In genomic region chr13:39928573-39928972, GRCm38 (mm10) we compare ENCODE assay signal across 18 mouse cellular contexts.
"Had no signal": no experiment of that assay in that cellular context is flagged by ENCODE, and none has a peak within 500 bp of the region (broad histone marks: within the 10 kb centered on the region; RNA-seq: fewer than 3 reads in every experiment).

No protein-coding gene starts in this region.

- H3K27ac ChIP-seq: lung, embryonic 15.5 days; macrophage; midbrain, embryonic 13.5 days; midbrain, embryonic 15.5 days; neural tube, embryonic 12.5 days; stomach, embryonic 15.5 days; stomach, postnatal 0 days had no signal

- H3K9ac ChIP-seq: liver, postnatal 0 days; lung, embryonic 15.5 days; midbrain, embryonic 13.5 days; midbrain, embryonic 15.5 days; neural tube, embryonic 12.5 days; stomach, embryonic 15.5 days had no signal

- H3K4me1 ChIP-seq: lung, embryonic 15.5 days; megakaryocyte, embryonic 14.5 days; midbrain, embryonic 13.5 days; midbrain, embryonic 15.5 days; neural tube, embryonic 12.5 days; stomach, embryonic 15.5 days had no signal

- H3K36me3 ChIP-seq: lung, embryonic 15.5 days; midbrain, embryonic 13.5 days; midbrain, embryonic 15.5 days; neural tube, embryonic 12.5 days; stomach, embryonic 15.5 days had no signal

- H3K4me2 ChIP-seq: lung, embryonic 15.5 days; midbrain, embryonic 11.5 days; midbrain, embryonic 13.5 days; midbrain, embryonic 15.5 days; neural tube, embryonic 12.5 days; stomach, embryonic 15.5 days had no signal

- ATAC-seq: liver, postnatal 0 days; lung, postnatal 0 days; midbrain, embryonic 13.5 days; midbrain, embryonic 15.5 days had no signal

- H3K4me3 ChIP-seq: lung, embryonic 15.5 days; megakaryocyte, embryonic 14.5 days; midbrain, embryonic 13.5 days; midbrain, embryonic 15.5 days; neural tube, embryonic 12.5 days; stomach, embryonic 15.5 days had no signal

- DNase-seq: liver, postnatal 0 days; lung, adult 2 months; lung, postnatal 14 days; lung, postnatal 36 days; right cerebral cortex, postnatal 25 days; right cerebral cortex, postnatal 4 days; thymus, postnatal 14 days; thymus, postnatal 36 days had no signal

- H3K9me3 ChIP-seq: lung, embryonic 15.5 days; megakaryocyte, embryonic 14.5 days; midbrain, embryonic 13.5 days; midbrain, embryonic 15.5 days; neural tube, embryonic 12.5 days; stomach, embryonic 15.5 days had no signal

- H3K27me3 ChIP-seq: lung, embryonic 15.5 days; megakaryocyte, embryonic 14.5 days; midbrain, embryonic 13.5 days; midbrain, embryonic 15.5 days; neural tube, embryonic 12.5 days; stomach, embryonic 15.5 days had no signal
